Mouse (Mus musculus) lung, embryonic 16.5 days (tissue): ENCODE measurements around the gene Tpcn2. TPM values are rescaled to one million over a fixed set of nuclear protein-coding genes. Genes with fewer than 3 reads are reported as not detected.

Source experiments
- ATAC-seq: fragments of 200-750 bp; cut with Nextera tagmentation; 2 replicates; pipeline ENCODE4 v1.8.0; 2017; ENCODE audit warnings: low read depth, mild to moderate bottlenecking, moderate library complexity
- H3K27ac ChIP-seq: fragments of 300-500 bp; sonication (generic); 2 replicates; pipeline ENCODE4 v1.5.1; 2014; ENCODE audit warnings: mild to moderate bottlenecking, control low read depth, low read length
- H3K27me3 ChIP-seq: fragments of 300-500 bp; sonication (generic); 2 replicates; pipeline ENCODE4 v1.6.1; 2014; ENCODE audit warnings: low read depth, low read length, mixed read lengths; ENCODE audit not compliant: control insufficient read depth, insufficient read depth
- H3K36me3 ChIP-seq: fragments of 300-500 bp; sonication (generic); 2 replicates; pipeline ENCODE4 v1.6.1; 2014; ENCODE audit warnings: low read length; ENCODE audit not compliant: control insufficient read depth, insufficient read depth
- H3K4me1 ChIP-seq: fragments of 300-500 bp; sonication (generic); replicated peaks from 2 replicates; pipeline ENCODE4 v1.6.1; 2014; ENCODE audit warnings: low read length, mixed read lengths; ENCODE audit not compliant: control insufficient read depth, insufficient read depth
- H3K4me2 ChIP-seq: fragments of 300-500 bp; sonication (generic); 2 replicates; pipeline ENCODE4 v1.6.1; 2014; ENCODE audit warnings: low read depth, low read length, control low read depth
- H3K4me3 ChIP-seq: fragments of 300-500 bp; sonication (generic); 2 replicates; pipeline ENCODE4 v1.5.1; 2014; ENCODE audit warnings: mild to moderate bottlenecking, low read length, control low read depth
- H3K9ac ChIP-seq: fragments of 300-500 bp; sonication (generic); 2 replicates; pipeline ENCODE4 v1.6.1; 2014; ENCODE audit warnings: low read length, control low read depth
- H3K9me3 ChIP-seq: fragments of 300-500 bp; sonication (generic); 2 replicates; pipeline ENCODE4 v1.6.1; 2016; ENCODE audit warnings: low read length; ENCODE audit not compliant: control insufficient read depth
- WGBS: fragments of 180-500 bp; shearing (Covaris S2); extraction: QIAGEN DNeasy Blood & Tissue Kit; methylation state at CpG from one replicate; pipeline ENCODE4 v1.1.7; 2014; 5-methylcytosine and 5-hydroxymethylcytosine counted together
- polyA plus RNA-seq: library from polyadenylated mRNA; unstranded; fragments of >200 nt; fragmentation: Nextera tagmentation; extraction: Ambion mirVana; gene quantifications from 2 replicates; pipeline ENCODE4 v1.2.1, GENCODE M21; 2015

The Tpcn2 gene
- polyA plus RNA-seq, 1 experiment from 2014 or later = 12.3 TPM

DNA sequence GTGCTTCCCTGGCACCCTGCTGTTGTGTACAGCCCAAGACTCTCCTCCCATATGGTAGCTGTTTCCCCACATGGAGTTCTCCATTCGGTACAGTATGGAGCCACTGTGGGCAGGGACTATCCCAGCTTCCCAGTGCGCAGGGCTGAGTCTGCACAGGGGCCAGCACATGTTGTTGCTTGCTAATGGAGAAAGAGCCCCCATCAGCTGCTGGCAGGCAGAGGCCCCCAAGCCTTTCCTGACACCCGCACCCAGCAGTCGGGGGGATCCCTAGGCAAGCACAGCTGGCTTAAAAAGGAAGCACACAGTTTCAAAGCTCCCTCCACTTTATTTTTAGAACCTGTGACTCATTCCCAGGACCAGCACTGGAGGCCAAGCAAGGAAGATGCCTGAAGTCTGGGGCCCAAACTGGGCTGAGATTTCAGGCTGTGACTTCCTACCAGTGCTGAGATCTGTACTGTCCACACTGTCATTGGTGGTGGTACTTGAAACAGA lies 85.5 kb downstream of the Tpcn2 start:
- WGBS = 28% methylated on average over 4 of the region's 4 CpGs
- Histone ChIP-seq H3K27ac (peak overlapping the region; percentile 70), H3K4me3 (no peak overlapping the region), H3K4me2 (no peak overlapping the region), H3K4me1 (peaks cover 31% of the 10 kb centered on the region), H3K27me3 (no peaks in the 10 kb centered on the region), H3K9ac (peak overlapping the region; percentile 28; the same call in 1 of the 2 replicates), H3K36me3 (no peaks in the 10 kb centered on the region), H3K9me3 (peaks cover 3% of the 10 kb centered on the region; the same call in 1 of the 2 replicates)
- ATAC-seq = peak; percentile 43

DNA sequence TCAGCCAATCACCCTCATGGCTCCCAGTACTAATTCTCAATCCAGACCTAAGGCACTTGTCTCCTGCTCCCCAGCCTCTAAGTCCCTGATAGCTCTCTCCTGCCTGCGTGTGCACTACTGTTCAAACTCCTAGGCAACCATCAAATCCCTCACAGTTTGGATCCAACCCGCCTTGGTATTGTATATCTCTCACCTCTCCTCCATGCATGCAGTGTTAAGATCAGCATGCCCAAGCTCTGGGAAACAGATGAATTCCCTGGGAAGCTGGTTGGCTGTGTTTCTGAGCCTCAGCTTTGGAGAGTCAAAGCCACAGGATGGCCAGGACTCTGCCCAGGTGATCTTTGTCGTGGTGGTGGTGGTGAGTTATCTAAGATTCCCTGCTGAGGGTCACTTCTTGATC lies 86.1 kb downstream of the Tpcn2 start:
- Histone ChIP-seq H3K9me3 (peaks cover 3% of the 10 kb centered on the region; the same call in 1 of the 2 replicates), H3K4me2 (no peak overlapping the region), H3K9ac (no peak overlapping the region; the same call in 1 of the 2 replicates), H3K27me3 (no peaks in the 10 kb centered on the region), H3K4me3 (no peak overlapping the region), H3K4me1 (peaks cover 31% of the 10 kb centered on the region), H3K36me3 (no peaks in the 10 kb centered on the region), H3K27ac (peak overlapping the region; percentile 70)
- no peak for ATAC-seq
- 45% methylated on average over 3 of the region's 3 CpGs for whole genome bisulfite sequencing

DNA sequence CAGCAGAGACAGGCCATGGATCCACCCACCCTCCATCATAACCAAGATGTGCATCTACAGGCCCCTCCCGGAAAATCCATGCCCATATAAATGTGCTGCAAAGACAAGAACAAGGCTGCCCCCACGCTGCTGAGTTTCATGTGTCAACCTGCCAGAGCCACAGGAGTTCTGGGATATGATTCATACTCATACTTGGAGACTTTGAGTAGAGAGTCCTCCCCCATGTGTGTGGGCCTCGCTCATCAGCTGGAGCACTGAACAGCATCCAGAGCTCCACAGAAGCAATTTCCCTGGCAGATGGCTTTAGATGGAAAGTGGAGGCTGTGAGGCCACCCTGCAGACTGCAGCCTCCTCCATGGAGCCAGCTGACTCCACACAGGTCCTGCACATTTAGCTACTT lies 86.8 kb downstream of the Tpcn2 start:
- Histone ChIP-seq H3K27me3 (no peaks in the 10 kb centered on the region), H3K9ac (no peak overlapping the region), H3K9me3 (peaks cover 3% of the 10 kb centered on the region; the same call in 1 of the 2 replicates), H3K36me3 (no peaks in the 10 kb centered on the region), H3K4me3 (no peak overlapping the region), H3K27ac (no peak overlapping the region), H3K4me2 (no peak overlapping the region), H3K4me1 (peaks cover 31% of the 10 kb centered on the region)
- 75% methylated on average over 3 of the region's 3 CpGs for WGBS
- ATAC-seq = no peak

DNA sequence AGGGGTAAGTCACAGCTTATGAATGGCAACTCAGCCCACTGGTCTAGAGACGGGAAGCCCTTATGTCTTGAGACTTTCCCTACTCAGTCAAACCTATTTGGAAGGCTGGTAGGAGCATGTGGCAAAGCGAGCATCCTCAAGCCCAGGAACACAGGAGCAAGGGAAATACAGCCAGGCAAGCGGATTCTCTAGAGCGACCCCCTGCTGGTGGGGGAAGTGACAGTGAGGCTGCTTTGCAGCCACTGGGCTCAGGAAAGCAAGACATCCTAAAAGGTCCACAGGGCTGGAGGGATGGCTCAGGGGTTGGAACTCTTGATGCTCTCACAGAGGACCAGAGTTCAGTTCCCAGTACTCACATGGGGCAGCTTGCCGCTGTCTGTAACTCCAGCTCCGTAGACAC lies 87.5 kb downstream of the Tpcn2 start:
- WGBS = 89% methylated on average over 6 of the region's 6 CpGs
- Histone ChIP-seq H3K27ac (no peak overlapping the region), H3K9ac (no peak overlapping the region), H3K36me3 (no peaks in the 10 kb centered on the region), H3K27me3 (no peaks in the 10 kb centered on the region), H3K4me1 (peaks cover 31% of the 10 kb centered on the region), H3K4me3 (no peak overlapping the region), H3K9me3 (peaks cover 3% of the 10 kb centered on the region; the same call in 1 of the 2 replicates), H3K4me2 (no peak overlapping the region)
- no peak for ATAC-seq

DNA sequence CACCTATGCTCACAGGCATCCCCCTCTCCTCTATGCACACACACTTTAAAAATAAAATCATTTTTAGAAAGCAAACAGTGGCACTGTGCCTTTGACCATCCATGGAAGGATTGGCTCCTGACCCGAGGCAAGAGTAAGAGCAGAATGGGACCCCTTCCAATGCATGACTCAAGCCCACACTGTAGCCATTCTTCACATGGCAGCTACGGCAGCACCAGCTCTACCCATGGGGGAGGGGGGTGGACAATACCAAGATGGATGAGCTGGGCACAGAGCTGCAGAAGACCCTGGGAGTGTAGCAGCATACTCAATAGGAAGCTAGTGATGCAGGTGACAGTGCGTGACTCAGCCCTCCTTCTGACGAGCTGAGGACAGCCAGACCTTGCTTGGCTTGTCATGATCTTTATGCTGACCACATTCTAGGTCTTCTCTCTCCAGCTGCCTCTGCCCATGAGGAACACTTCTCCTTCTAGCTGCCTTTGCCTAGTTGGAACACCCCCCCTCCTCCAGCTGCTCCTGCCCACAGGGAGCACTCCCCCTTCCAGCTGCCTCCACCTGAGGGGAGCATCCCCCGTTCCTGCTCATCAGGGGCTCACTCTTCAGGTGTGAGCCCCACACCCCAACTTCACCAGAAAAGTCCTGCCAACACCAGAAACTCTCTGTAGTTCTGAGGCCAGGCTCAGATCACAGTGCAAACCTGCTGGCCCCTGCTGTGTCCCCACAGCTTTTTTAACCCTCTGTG lies 88.5 kb downstream of the Tpcn2 start:
- no peak overlapping the region for H3K4me2 ChIP-seq
- no peaks in the 10 kb centered on the region for H3K9me3 ChIP-seq
- peak overlapping the region; percentile 67 for H3K27ac ChIP-seq
- ATAC-seq = peak; percentile 23
- H3K4me1 ChIP-seq = peaks cover 31% of the 10 kb centered on the region
- 36% methylated on average over 5 of the region's 5 CpGs for WGBS
- H3K27me3 ChIP-seq = no peaks in the 10 kb centered on the region
- no peak overlapping the region for H3K4me3 ChIP-seq
- no peak overlapping the region for H3K9ac ChIP-seq
- H3K36me3 ChIP-seq = no peaks in the 10 kb centered on the region

DNA sequence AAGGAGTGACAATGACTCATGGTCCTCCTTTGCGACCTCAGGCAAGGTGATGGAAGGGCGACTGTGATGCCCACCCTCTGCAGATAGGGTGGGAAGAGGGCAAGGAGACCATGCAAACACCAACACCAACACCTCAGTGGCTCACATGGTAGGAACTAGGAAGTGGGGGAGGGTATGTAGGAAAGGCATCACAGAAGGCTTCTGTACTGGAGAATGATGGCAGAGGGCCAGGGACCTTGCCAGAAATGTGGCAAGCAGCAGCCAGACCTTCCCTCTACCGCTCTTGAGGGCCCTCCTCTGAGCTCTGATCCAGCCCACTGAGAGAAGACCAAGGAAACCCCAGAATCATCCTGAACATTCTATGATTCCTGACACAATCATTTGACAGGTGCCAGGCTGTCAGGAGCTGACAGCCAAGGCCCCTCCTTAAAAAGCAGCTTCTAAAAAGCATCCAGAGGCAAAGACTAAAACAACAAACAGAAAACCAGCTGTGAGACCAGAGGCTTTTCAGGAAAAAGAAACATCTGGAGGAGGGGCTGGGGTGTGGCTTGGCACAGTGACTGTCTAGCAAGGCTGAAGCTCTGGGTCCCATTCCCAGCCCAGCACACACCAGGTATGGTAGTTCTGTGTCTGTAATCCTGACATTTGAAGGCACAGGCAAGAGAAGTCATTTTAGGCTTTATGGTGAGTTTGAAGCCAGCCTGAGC lies 89.2 kb downstream of the Tpcn2 start:
- peaks cover 31% of the 10 kb centered on the region for H3K4me1 ChIP-seq
- H3K4me2 ChIP-seq = no peak overlapping the region
- peak overlapping the region; percentile 67 for H3K27ac ChIP-seq
- H3K27me3 ChIP-seq = no peaks in the 10 kb centered on the region
- no peak overlapping the region for H3K4me3 ChIP-seq
- ATAC-seq = peak; percentile 78
- WGBS = 30% methylated on average over 3 of the region's 3 CpGs
- no peaks in the 10 kb centered on the region for H3K9me3 ChIP-seq
- no peaks in the 10 kb centered on the region for H3K36me3 ChIP-seq
- no peak overlapping the region; the same call in 1 of the 2 replicates for H3K9ac ChIP-seq

DNA sequence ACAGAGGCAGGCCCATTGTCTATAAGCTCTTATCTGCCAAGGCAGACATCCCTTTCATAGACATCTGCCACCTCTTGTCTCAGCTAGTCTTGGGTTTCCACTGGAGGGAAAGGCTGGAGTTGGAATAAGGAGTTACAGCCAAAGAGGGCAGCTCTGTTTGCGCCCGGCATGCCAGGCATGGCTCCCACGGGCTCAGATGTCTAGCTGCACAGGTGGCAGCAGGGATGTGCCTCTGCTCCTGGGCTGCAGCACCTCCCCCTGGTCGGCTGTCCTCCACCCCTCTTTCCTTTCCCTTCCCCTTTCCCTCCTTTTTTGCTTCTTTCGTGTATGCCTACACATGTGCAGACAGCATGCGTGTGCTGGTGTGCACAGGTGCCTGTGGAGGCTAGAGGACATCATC lies 91.0 kb downstream of the Tpcn2 start:
- WGBS = 65% methylated on average over 6 of the region's 6 CpGs
- H3K9me3 ChIP-seq = no peaks in the 10 kb centered on the region
- no peak for ATAC-seq

DNA sequence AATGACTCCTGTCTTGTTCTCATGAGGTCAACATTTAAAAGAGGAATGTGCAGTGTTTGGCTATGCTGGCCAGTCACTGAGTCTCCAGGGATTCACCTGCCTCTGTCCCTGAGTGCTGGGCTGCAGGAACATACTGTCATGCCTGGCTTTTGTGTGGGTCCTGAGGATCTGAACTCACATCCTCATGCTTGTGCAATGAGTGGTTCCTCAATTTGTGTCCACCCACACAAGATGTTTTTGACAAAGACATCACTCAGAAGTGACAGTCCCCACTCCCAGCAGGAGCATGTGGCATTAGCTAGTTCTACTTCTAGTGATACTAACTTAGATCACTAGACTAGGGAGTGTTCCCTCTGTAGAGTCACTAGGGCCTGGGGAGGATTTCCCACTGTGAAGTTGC lies 93.3 kb downstream of the Tpcn2 start:
- Histone ChIP-seq H3K4me3 (no peak overlapping the region), H3K4me2 (no peak overlapping the region), H3K27ac (no peak overlapping the region), H3K4me1 (peaks cover 18% of the 10 kb centered on the region), H3K9ac (no peak overlapping the region), H3K36me3 (no peaks in the 10 kb centered on the region), H3K27me3 (no peaks in the 10 kb centered on the region), H3K9me3 (no peaks in the 10 kb centered on the region)
- ATAC-seq = no peak

More for the DNA sequence above, 91.0 kb downstream of the Tpcn2 start:
- Histone ChIP-seq H3K9ac (no peak overlapping the region), H3K4me3 (no peak overlapping the region), H3K4me1 (peaks cover 22% of the 10 kb centered on the region), H3K27ac (no peak overlapping the region), H3K27me3 (no peaks in the 10 kb centered on the region), H3K36me3 (no peaks in the 10 kb centered on the region), H3K4me2 (no peak overlapping the region)

DNA sequence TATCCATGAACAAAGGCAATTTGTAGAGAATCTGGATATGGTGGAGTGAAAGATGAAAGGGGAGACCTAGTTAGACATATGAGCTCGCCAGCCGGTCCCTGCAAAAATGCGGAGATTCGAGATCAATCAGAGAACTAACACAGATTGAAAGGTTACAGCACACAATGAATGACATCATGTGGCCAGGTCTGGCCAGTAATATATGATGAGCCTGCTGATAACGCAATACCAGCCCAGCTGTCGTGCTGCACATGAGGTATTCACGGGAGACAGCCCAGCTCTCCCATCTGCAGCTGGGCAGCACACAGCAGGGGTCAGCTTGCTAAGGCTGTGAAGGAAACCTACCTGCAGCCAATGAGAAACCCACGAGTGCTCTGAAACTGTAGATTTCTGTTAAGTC lies 94.5 kb downstream of the Tpcn2 start:
- H3K27ac ChIP-seq = no peak overlapping the region
- no peak for ATAC-seq
- no peak overlapping the region for H3K9ac ChIP-seq
- peaks cover 6% of the 10 kb centered on the region for H3K4me1 ChIP-seq
- no peak overlapping the region for H3K4me2 ChIP-seq
- no peaks in the 10 kb centered on the region for H3K27me3 ChIP-seq
- H3K4me3 ChIP-seq = no peak overlapping the region
- no peaks in the 10 kb centered on the region for H3K36me3 ChIP-seq
- 60% methylated on average over 8 of the region's 8 CpGs for WGBS
- H3K9me3 ChIP-seq = no peaks in the 10 kb centered on the region
